Mouse (Mus musculus) G1E-ER4 (cell line): ENCODE measurements around the gene Slc10a7. TPM values are rescaled to one million over a fixed set of nuclear protein-coding genes. Genes with fewer than 3 reads are reported as not detected.

ENCODE experiments used
- GATA1 ChIP-seq: IDR thresholded peaks from one replicate; pipeline ENCODE4 v1.8.0; 2012; ENCODE audit warnings: low read length, inconsistent platforms
- polyA plus RNA-seq: library from polyadenylated mRNA; stranded (reverse); fragments of >175 nt; gene quantifications from 2 replicates; pipeline ENCODE4 v1.2.3, GENCODE M21; 2012

The Slc10a7 gene
- polyA plus RNA-seq, 1 experiment: 5.8 TPM

GRCm38 (mm10) chr8:78584863-78585262 is 75.7 kb downstream of the Slc10a7 start:
- no peak for TF ChIP-seq GATA1

- no peak for TF ChIP-seq GATA1
Observed at GRCm38 (mm10) chr8:78595481-78595908, 86.3 kb downstream of the Slc10a7 start.

GRCm38 (mm10) chr8:78598237-78598636 is 89.1 kb downstream of the Slc10a7 start:
- TF ChIP-seq GATA1: no peak

- TF ChIP-seq GATA1: no peak
Observed at GRCm38 (mm10) chr8:78603084-78603483, 93.9 kb downstream of the Slc10a7 start.

- TF ChIP-seq GATA1: no peak
Observed at GRCm38 (mm10) chr8:78604426-78604825, 95.3 kb downstream of the Slc10a7 start.

GRCm38 (mm10) chr8:78609301-78609700 is 100.2 kb downstream of the Slc10a7 start:
- TF ChIP-seq GATA1: no peak

GRCm38 (mm10) chr8:78611019-78611418 is 101.9 kb downstream of the Slc10a7 start:
- no peak for TF ChIP-seq GATA1

GRCm38 (mm10) chr8:78622362-78622761 is 113.2 kb downstream of the Slc10a7 start:
- no peak for TF ChIP-seq GATA1

- TF ChIP-seq GATA1: no peak
Observed at GRCm38 (mm10) chr8:78623972-78624371, 114.8 kb downstream of the Slc10a7 start.

GRCm38 (mm10) chr8:78624738-78625442 is 115.7 kb downstream of the Slc10a7 start:
- no peak for TF ChIP-seq GATA1

- TF ChIP-seq GATA1: no peak
Observed at GRCm38 (mm10) chr8:78626632-78627031, 117.5 kb downstream of the Slc10a7 start.

- TF ChIP-seq GATA1: no peak
Observed at GRCm38 (mm10) chr8:78627793-78628192, 118.6 kb downstream of the Slc10a7 start.

GRCm38 (mm10) chr8:78630414-78631164 is 121.4 kb downstream of the Slc10a7 start:
- no peak for TF ChIP-seq GATA1

GRCm38 (mm10) chr8:78633012-78633411 is 123.9 kb downstream of the Slc10a7 start:
- no peak for TF ChIP-seq GATA1

GRCm38 (mm10) chr8:78634018-78634417 is 124.9 kb downstream of the Slc10a7 start:
- no peak for TF ChIP-seq GATA1

- TF ChIP-seq GATA1: no peak
Observed at GRCm38 (mm10) chr8:78634523-78635240, 125.5 kb downstream of the Slc10a7 start.
